ENCODE assay signal across 8 mouse cellular contexts in genomic region chr13:81656091-81656850, GRCm38 (mm10). TPM values are rescaled to one million over a fixed set of nuclear protein-coding genes. Genes with fewer than 3 reads are reported as not detected.
A peak's percentile ranks its signal among the peaks of the same experiment; 100 is the strongest.
DNase-seq lines count a peak whose midpoint lies in the region; ATAC-seq and TF ChIP-seq lines count a peak whose summit lies in the region.

No protein-coding gene starts in this region.

- H3K4me1 ChIP-seq in heart, embryonic 15.5 days (replicated peaks): peaks cover 11% of the 10 kb centered on the region
- H3K4me1 ChIP-seq in intestine, postnatal 0 days (replicated peaks; ENCODE audit: control insufficient read depth, insufficient read depth, low read length): peaks cover 5% of the 10 kb centered on the region; the same call in 1 of the 2 replicates
- H3K4me1 ChIP-seq in midbrain, postnatal 0 days (ENCODE audit: insufficient read depth, low read length): no peaks in the 10 kb centered on the region

- no peaks in the 10 kb centered on the region for H3K9me3 ChIP-seq in heart, embryonic 15.5 days (replicated peaks)
- no peaks in the 10 kb centered on the region for H3K9me3 ChIP-seq in intestine, postnatal 0 days (ENCODE audit: control insufficient read depth)
- no peaks in the 10 kb centered on the region for H3K9me3 ChIP-seq in midbrain, postnatal 0 days (ENCODE audit: low read length)

- H3K36me3 ChIP-seq in heart, embryonic 15.5 days: no peaks in the 10 kb centered on the region
- 0 out of 2 replicates have a peak, but pooled peaks cover 4% of the 10 kb centered on the region for H3K36me3 ChIP-seq in intestine, postnatal 0 days (ENCODE audit: control insufficient read depth, insufficient read depth)
- H3K36me3 ChIP-seq in midbrain, postnatal 0 days (ENCODE audit: insufficient read depth, low read length): no peaks in the 10 kb centered on the region

- TF ChIP-seq CTCF in intestine, postnatal 0 days (IDR thresholded peaks at IDR 0.05; ENCODE audit: low read depth): no peak
- no peak for TF ChIP-seq CTCF in midbrain, postnatal 0 days (IDR thresholded peaks at IDR 0.05)
- no peak for TF ChIP-seq CTCF in layer of hippocampus, adult 2 months (conservative IDR thresholded peaks at IDR 0.05)

- 42% methylated on average over 14 of the region's 14 CpGs for WGBS in heart, embryonic 15.5 days
- 40% methylated on average over 14 of the region's 14 CpGs for WGBS in intestine, postnatal 0 days
- WGBS in midbrain, postnatal 0 days: 7% methylated on average over 14 of the region's 14 CpGs

- no peak for DNase-seq in heart, adult 9 months (ENCODE audit: low spot score in 2 of 2)
- DNase-seq in embryo, embryonic 9.5 days (ENCODE audit: extremely low spot score): peak; percentile 58
- no peak for DNase-seq in midbrain, postnatal 0 days (ENCODE audit: low spot score)
- DNase-seq in right cerebral cortex, postnatal 10 days (ENCODE audit: low spot score in 2 of 2): no peak
- no peak for DNase-seq in layer of hippocampus, adult 2 months (ENCODE audit: low spot score in 2 of 2)
- DNase-seq in layer of hippocampus, postnatal 25 days (ENCODE audit: extremely low spot score in 1 of 2, low spot score in 1 of 2): no peak

- no peak overlapping the region for H3K9ac ChIP-seq in heart, embryonic 15.5 days
- H3K9ac ChIP-seq in intestine, postnatal 0 days (ENCODE audit: low read depth, low read length): no peak overlapping the region
- no peak overlapping the region for H3K9ac ChIP-seq in midbrain, postnatal 0 days (replicated peaks; ENCODE audit: low read length, poor library complexity, severe bottlenecking)

- no peaks in the 10 kb centered on the region for H3K27me3 ChIP-seq in heart, embryonic 15.5 days
- no peaks in the 10 kb centered on the region for H3K27me3 ChIP-seq in intestine, postnatal 0 days (replicated peaks; ENCODE audit: control insufficient read depth, insufficient read depth, low read length)
- H3K27me3 ChIP-seq in midbrain, postnatal 0 days (ENCODE audit: insufficient read depth, low read length): no peaks in the 10 kb centered on the region

- ATAC-seq in heart, embryonic 15.5 days (replicated peaks; ENCODE audit: insufficient number of reproducible peaks, insufficient read depth, low FRiP score, low read depth): no peak
- ATAC-seq in intestine, postnatal 0 days: no peak
- ATAC-seq in midbrain, postnatal 0 days (ENCODE audit: low FRiP score): no peak

- no peak overlapping the region for H3K4me3 ChIP-seq in heart, embryonic 15.5 days
- H3K4me3 ChIP-seq in intestine, postnatal 0 days (ENCODE audit: low read depth, low read length): no peak overlapping the region
- peak overlapping the region; percentile 64 for H3K4me3 ChIP-seq in midbrain, postnatal 0 days (ENCODE audit: low read depth, low read length)
- no peak overlapping the region for H3K4me3 ChIP-seq in layer of hippocampus, adult 2 months

- H3K4me2 ChIP-seq in heart, embryonic 15.5 days: peak overlapping the region; percentile 74; the same call in 1 of the 2 replicates
- peak overlapping the region; percentile 75; the same call in 1 of the 2 replicates for H3K4me2 ChIP-seq in intestine, postnatal 0 days (replicated peaks; ENCODE audit: low read depth)
- H3K4me2 ChIP-seq in midbrain, postnatal 0 days (ENCODE audit: low read depth, low read length, poor library complexity, severe bottlenecking): peak overlapping the region; percentile 62

- H3K27ac ChIP-seq in heart, embryonic 15.5 days: 0 out of 2 replicates have a peak overlapping the region, but pooled peaks have one; percentile 88
- H3K27ac ChIP-seq in intestine, postnatal 0 days (ENCODE audit: low read depth, low read length): peak overlapping the region; percentile 35; the same call in 1 of the 2 replicates
- H3K27ac ChIP-seq in midbrain, postnatal 0 days (ENCODE audit: low read depth, low read length): no peak overlapping the region
- no peak overlapping the region for H3K27ac ChIP-seq in layer of hippocampus, adult 2 months

RNA-seq across cellular contexts. Expression of gene Lysmd3, which starts 1.2 kb away (rescaled TPM):
- polyA plus RNA-seq in heart, embryonic 15.5 days (2015; fragmentation: Nextera tagmentation; extraction: Ambion mirVana): 19.0 and 19.8 TPM in 2 replicates
- 32.4 and 32.7 TPM in 2 replicates for polyA plus RNA-seq in intestine, postnatal 0 days (2015; fragmentation: Nextera tagmentation; extraction: Ambion mirVana)
- 15.6 and 27.1 TPM in 2 replicates for total RNA-seq in midbrain, postnatal 0 days (2014; rRNA removed)
- polyA plus RNA-seq in midbrain, postnatal 0 days (2015; fragmentation: Nextera tagmentation; extraction: Ambion mirVana): 11.2 and 13.7 TPM in 2 replicates
- 10 to 100 TPM; 12.5 to 13.1 TPM for total RNA-seq in layer of hippocampus, adult 2 months (2021)
- total RNA-seq in layer of hippocampus, postnatal 25 days (2021): 10 to 100 TPM in 1 of 2 experiments, 1 to 10 TPM in 1; 9.8 to 12.3 TPM

RNA-seq across cellular contexts. Expression of gene Adgrv1, which starts 23.3 kb away (rescaled TPM):
- polyA plus RNA-seq in heart, embryonic 15.5 days (2015; fragmentation: Nextera tagmentation; extraction: Ambion mirVana): 0.58 and 0.76 TPM in 2 replicates
- polyA plus RNA-seq in intestine, postnatal 0 days (2015; fragmentation: Nextera tagmentation; extraction: Ambion mirVana): 0.86 and 0.90 TPM in 2 replicates
- total RNA-seq in midbrain, postnatal 0 days (2014; rRNA removed): 6.8 and 13.2 TPM in 2 replicates
- polyA plus RNA-seq in midbrain, postnatal 0 days (2015; fragmentation: Nextera tagmentation; extraction: Ambion mirVana): 2.7 and 3.9 TPM in 2 replicates
- 1 to 10 TPM; 2.4 to 3.0 TPM for total RNA-seq in layer of hippocampus, adult 2 months (2021)
- total RNA-seq in layer of hippocampus, postnatal 25 days (2021): 1 to 10 TPM; 2.5 to 3.2 TPM

RNA-seq across cellular contexts. Expression of gene Polr3g, which starts 54.5 kb away (rescaled TPM):
- polyA plus RNA-seq in heart, embryonic 15.5 days (2015; fragmentation: Nextera tagmentation; extraction: Ambion mirVana): 13.0 and 15.2 TPM in 2 replicates
- 6.2 and 8.9 TPM in 2 replicates for polyA plus RNA-seq in intestine, postnatal 0 days (2015; fragmentation: Nextera tagmentation; extraction: Ambion mirVana)
- total RNA-seq in midbrain, postnatal 0 days (2014; rRNA removed): 3.0 and 9.6 TPM in 2 replicates
- polyA plus RNA-seq in midbrain, postnatal 0 days (2015; fragmentation: Nextera tagmentation; extraction: Ambion mirVana): 3.2 and 3.9 TPM in 2 replicates
- total RNA-seq in layer of hippocampus, adult 2 months (2021): 1 to 10 TPM; 4.1 to 5.4 TPM
- 1 to 10 TPM; 4.2 to 4.6 TPM for total RNA-seq in layer of hippocampus, postnatal 25 days (2021)

RNA-seq across cellular contexts. Expression of gene Mblac2, which starts 54.9 kb away (rescaled TPM):
- 6.6 and 8.6 TPM in 2 replicates for polyA plus RNA-seq in heart, embryonic 15.5 days (2015; fragmentation: Nextera tagmentation; extraction: Ambion mirVana)
- 3.7 and 4.6 TPM in 2 replicates for polyA plus RNA-seq in intestine, postnatal 0 days (2015; fragmentation: Nextera tagmentation; extraction: Ambion mirVana)
- total RNA-seq in midbrain, postnatal 0 days (2014; rRNA removed): 35.1 and 36.0 TPM in 2 replicates
- 63.9 and 67.0 TPM in 2 replicates for polyA plus RNA-seq in midbrain, postnatal 0 days (2015; fragmentation: Nextera tagmentation; extraction: Ambion mirVana)
- 10 to 100 TPM; 20.2 to 21.6 TPM for total RNA-seq in layer of hippocampus, adult 2 months (2021)
- total RNA-seq in layer of hippocampus, postnatal 25 days (2021): 10 to 100 TPM; 23.0 to 23.5 TPM

Comparison
In these comparisons a context has a peak if more than half of its experiments do, and no peak if none do; other contexts are left out.
1. H3K27ac ChIP-seq: peak in heart, embryonic 15.5 days (single experiment) and intestine, postnatal 0 days (single experiment); none in midbrain, postnatal 0 days (single experiment) and layer of hippocampus, adult 2 months (single experiment).
2. Peak in every context shown above with its lines, with median percentiles within 50 percentile points of each other: H3K4me2 ChIP-seq.